Mouse (Mus musculus): ENCODE measurements around the gene Fam129b.

DNA sequence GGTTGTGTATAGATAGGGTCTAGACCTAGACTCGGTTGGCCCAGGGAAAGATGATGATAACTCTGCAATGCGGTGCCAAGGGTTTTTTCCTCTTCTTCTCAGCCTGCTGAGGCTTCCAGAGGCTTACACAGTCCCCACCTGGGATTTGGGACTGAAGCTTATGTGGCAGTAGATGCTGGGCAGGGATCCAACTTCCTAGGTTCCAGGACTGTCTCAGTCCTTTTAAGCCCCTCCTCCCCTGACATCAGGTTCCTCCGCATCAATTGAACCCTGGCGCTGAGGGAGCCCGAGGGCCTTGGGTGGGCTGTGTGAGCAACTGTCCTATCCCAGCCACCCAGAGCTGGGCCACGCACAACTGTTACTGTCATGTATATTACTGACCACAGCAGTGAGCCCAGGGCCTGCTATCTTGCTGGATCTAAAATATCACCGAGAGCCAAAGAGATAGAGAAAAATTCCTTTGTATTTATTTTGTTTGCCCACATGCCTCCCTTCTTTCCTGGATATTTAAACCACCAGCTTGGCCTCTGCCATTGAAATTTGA lies 35.8 kb downstream of the Fam129b start:
- TF ChIP-seq CTCF (IDR thresholded peaks at IDR 0.05; ENCODE audit: low read depth) (no peak), EP300 (IDR thresholded peaks at IDR 0.05; ENCODE audit: low read depth) (no peak)

Measured in liver, embryonic 14.5 days (tissue).